Mouse (Mus musculus) urinary bladder, postnatal 4 days (tissue): ENCODE results near the gene Vmn1r231.

Experiments used
- DNase-seq, 2 experiments: peaks; one replicate each; pipeline ENCODE4 v3.0.0; 2021 to 2022; ENCODE audit warnings: low spot score in 2 of 2

Vmn1r231 gene

DNA sequence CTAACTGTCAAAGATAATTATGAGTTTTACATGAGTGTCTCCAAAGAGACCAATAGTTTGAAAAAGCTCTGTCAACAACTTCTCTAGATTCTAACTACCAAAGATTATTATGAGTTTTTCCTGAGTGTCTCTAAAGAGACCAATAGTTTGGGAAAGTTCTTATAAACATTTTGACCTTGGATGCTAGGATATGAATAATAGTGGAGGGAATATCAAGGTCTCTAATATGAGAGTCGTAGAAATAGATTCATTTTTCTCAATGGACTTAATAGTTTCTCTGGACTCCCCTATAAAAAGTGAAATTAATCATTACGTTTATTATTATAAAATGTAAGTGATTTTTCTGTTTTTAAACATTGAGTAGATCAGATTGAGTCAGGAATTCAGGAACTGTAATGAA, at the start of gene Vmn1r231:
TSS of gene Vmn1r231 (minus strand) at position 101 of the 400 bp plus-strand sequence.
- DNase-seq, result no peak

DNA sequence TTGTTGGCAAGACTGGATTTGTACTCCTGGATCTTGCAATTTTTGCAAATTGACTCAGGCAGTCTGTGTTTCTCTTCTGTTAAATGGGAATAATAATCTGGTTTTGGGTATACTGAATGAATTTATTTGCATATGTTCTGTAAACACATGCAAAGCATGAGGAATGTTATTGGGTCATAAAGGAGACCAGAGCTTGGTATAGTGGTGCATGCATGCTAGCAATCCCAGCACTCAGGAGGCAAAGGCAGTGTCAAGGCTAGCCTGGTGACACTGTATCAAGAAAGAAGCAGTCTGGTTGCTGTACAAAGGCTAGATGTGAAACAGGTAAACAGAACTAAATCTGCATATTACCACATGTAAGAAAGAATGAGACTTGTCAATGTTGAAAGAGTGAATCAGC, 41.7 kb upstream of the Vmn1r231 start:
- DNase-seq, result no peak

GRCm38 (mm10) chr17:20946026-20946565, 41.2 kb upstream of the Vmn1r231 start:
- DNase-seq, result no peak

GRCm38 (mm10) chr17:20944985-20945891, 40.3 kb upstream of the Vmn1r231 start, which contains the start of gene Ppp2r1a:
TSS of gene Ppp2r1a (plus strand) at chr17:20945311.
- peak; percentile 96 to 98 for DNase-seq

DNA sequence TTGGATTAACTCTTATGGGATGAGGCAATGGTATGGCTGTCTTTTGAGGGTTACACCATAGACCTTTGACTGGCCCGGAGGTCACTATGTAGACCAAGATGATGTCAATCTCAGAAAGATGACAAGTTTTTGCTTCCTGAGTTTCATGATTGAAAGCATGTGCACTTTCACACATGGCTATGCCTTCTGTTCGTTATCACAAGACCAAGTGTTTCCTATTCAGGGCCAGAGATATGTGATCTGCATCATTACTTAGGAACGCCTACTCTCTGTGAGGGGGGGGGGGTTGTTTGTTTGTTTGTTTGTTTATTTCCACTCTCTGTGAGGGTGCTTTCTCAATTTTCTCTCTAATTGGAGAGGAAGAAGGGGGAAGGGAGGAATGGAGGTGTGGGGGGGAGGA, 39.3 kb upstream of the Vmn1r231 start:
- no peak for DNase-seq

DNA sequence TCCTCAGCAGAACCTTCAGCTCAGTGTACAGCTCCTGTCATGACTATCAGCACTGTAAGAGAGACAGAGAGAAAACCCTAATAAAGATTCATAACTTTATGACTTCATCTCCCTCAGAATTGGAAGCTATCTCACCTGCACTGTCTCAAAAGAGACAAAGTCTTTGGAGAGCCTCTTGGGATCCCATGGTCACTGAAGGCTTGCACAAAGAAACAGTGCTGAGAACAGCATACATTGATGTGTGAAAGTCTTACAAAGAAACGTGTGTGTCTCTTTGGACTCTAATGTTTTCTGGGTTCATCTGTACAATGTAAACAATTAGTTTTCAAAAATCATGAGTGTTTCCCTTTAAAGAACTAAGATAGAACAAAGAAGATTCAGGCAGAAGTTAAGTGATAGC, 14.7 kb upstream of the Vmn1r231 start, which contains the start of gene Vmn1r232:
TSS of gene Vmn1r232 (minus strand) at position 101 of the 400 bp plus-strand sequence.
- DNase-seq, result no peak

DNA sequence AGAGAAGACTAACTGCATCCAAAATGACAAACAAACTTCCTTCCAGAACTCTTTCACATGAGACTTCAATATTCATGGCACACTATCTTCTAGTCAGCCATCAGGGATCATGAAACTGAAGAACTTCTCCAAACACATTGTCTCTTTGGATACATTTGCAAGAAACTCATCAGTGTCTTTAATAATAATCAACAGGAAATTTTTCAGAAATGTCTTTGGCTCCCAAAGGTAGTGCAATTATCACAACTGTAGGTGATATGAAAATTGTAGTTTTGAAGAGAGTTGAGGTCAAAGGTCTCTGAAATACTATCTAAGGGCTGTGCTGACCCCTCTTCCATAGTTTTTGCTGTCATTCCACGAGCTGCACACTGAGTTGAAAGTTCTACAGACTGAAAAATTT, 64.7 kb downstream of the Vmn1r231 start, which contains the start of gene Vmn1r230:
TSS of gene Vmn1r230 (plus strand) at position 301 of the 400 bp plus-strand sequence.
- DNase-seq, result no peak
